30 mouse cellular contexts compared by ENCODE assay signal in the genomic region with DNA sequence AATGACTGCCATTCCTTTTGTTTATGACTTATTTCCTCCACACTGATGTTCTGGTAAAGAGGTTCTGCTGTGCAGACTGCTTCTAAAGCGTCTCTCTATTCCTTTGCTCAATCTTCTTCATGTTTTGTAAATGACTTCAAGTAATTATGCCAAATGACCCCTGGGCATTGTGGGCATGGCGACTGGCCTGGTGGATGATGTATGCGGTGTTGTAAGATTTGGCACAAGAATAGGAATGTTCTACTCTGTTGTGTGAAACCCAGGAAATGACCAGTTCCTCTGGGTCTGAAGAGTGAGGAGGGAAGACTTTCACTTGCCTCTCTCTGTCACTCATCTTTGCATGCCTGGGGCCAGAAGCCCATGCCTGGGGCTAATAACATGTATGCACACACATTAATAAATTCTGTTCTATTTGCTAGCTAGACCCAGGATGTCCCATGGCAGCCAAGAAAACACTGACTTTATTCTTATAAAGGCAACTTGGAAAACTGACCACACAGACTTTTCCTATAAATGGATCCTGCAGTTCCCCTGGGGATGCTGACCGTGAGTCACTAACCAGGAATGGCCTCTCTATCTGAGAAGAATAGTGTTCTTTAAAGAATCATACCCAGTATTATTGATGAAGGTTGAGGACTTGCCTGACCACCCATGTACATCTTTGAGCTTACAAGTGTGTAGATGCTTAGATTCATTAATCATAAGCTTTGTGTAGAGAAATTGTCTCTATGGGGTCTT. TPM values are rescaled to one million over a fixed set of nuclear protein-coding genes. Genes with fewer than 3 reads are reported as not detected.
DNase-seq lines count a peak whose midpoint lies in the region; ATAC-seq lines count a peak whose summit lies in the region.
"Had no signal": no experiment of that assay in that cellular context is flagged by ENCODE, and none has a peak within 500 bp of the region (broad histone marks: within the 10 kb centered on the region; RNA-seq: fewer than 3 reads in every experiment).

No protein-coding gene starts in this region.

- no peaks in the 10 kb centered on the region for H3K4me1 ChIP-seq in heart, embryonic 12.5 days (replicated peaks)
- H3K4me1 ChIP-seq: hindbrain, embryonic 15.5 days; limb, embryonic 10.5 days; limb, embryonic 15.5 days; liver, embryonic 13.5 days; megakaryocyte, embryonic 14.5 days; midbrain, embryonic 13.5 days; neural tube, embryonic 15.5 days; stomach, embryonic 15.5 days had no signal

- H3K27me3 ChIP-seq in heart, embryonic 12.5 days (replicated peaks): no peaks in the 10 kb centered on the region
- H3K27me3 ChIP-seq: hindbrain, embryonic 15.5 days; limb, embryonic 15.5 days; liver, embryonic 13.5 days; megakaryocyte, embryonic 14.5 days; midbrain, embryonic 13.5 days; neural tube, embryonic 15.5 days; stomach, embryonic 15.5 days had no signal

- H3K4me3 ChIP-seq in heart, embryonic 12.5 days: no peak overlapping the region
- H3K4me3 ChIP-seq: hindbrain, embryonic 15.5 days; limb, embryonic 10.5 days; limb, embryonic 15.5 days; liver, embryonic 13.5 days; megakaryocyte, embryonic 14.5 days; midbrain, embryonic 13.5 days; neural tube, embryonic 15.5 days; stomach, embryonic 15.5 days had no signal

- H3K9ac ChIP-seq in heart, embryonic 12.5 days: no peak overlapping the region
- H3K9ac ChIP-seq: hindbrain, embryonic 15.5 days; limb, embryonic 15.5 days; liver, embryonic 13.5 days; midbrain, embryonic 13.5 days; neural tube, embryonic 15.5 days; stomach, embryonic 15.5 days had no signal

- H3K4me2 ChIP-seq in heart, embryonic 12.5 days: no peak overlapping the region
- H3K4me2 ChIP-seq: heart, embryonic 11.5 days; hindbrain, embryonic 15.5 days; limb, embryonic 15.5 days; liver, embryonic 13.5 days; midbrain, embryonic 13.5 days; neural tube, embryonic 15.5 days; stomach, embryonic 15.5 days had no signal

- H3K9me3 ChIP-seq in heart, embryonic 12.5 days (replicated peaks): no peaks in the 10 kb centered on the region
- H3K9me3 ChIP-seq: G1E; hindbrain, embryonic 15.5 days; limb, embryonic 10.5 days; limb, embryonic 15.5 days; liver, embryonic 13.5 days; megakaryocyte, embryonic 14.5 days; midbrain, embryonic 13.5 days; neural tube, embryonic 15.5 days; stomach, embryonic 15.5 days had no signal

- no peaks in the 10 kb centered on the region for H3K36me3 ChIP-seq in heart, embryonic 12.5 days
- H3K36me3 ChIP-seq: G1E; hindbrain, embryonic 15.5 days; limb, embryonic 10.5 days; limb, embryonic 15.5 days; liver, embryonic 13.5 days; midbrain, embryonic 13.5 days; neural tube, embryonic 15.5 days; stomach, embryonic 15.5 days had no signal

- WGBS in heart, embryonic 12.5 days: 76% methylated on average over 4 of the region's 4 CpGs

- H3K27ac ChIP-seq in heart, embryonic 12.5 days (ENCODE audit: poor library complexity, severe bottlenecking): no peak overlapping the region
- H3K27ac ChIP-seq: hindbrain, embryonic 15.5 days; kidney, postnatal 0 days; limb, embryonic 10.5 days; limb, embryonic 15.5 days; liver, embryonic 13.5 days; midbrain, embryonic 13.5 days; neural tube, embryonic 15.5 days; stomach, embryonic 15.5 days had no signal

- ATAC-seq in heart, embryonic 12.5 days (ENCODE audit: insufficient number of reproducible peaks, low FRiP score): no peak
- ATAC-seq: activated CD4-positive, CD25-positive, alpha-beta regulatory T cell, adult 4 months; forebrain, embryonic 14.5 days; lung, postnatal 0 days; midbrain, embryonic 13.5 days had no signal

- peak; percentile 18 for DNase-seq in heart, postnatal 4 days
- DNase-seq in 3T3-L1 (ENCODE audit: low read depth, low spot score) (peak; percentile 95), NIH3T3 (ENCODE audit: low read depth) (peak; percentile 90)
- peak; percentile 68 for DNase-seq in gonadal fat pad, adult 2 months (ENCODE audit: low read depth)
- DNase-seq in embryo, embryonic 11 days: no peak
- DNase-seq in cerebellum, postnatal 4 days (ENCODE audit: low spot score in 2 of 2): no peak
- DNase-seq: cerebellum, adult 9-10 months; cerebellum, postnatal 36 days; gastrocnemius, postnatal 14 days; heart, adult 11 months; kidney, adult 18-20 months; liver, embryonic 13.5 days; lung, adult 18-20 months; retina, postnatal 1 day; right cerebral cortex, postnatal 25 days had no signal

RNA-seq across cellular contexts. Expression of gene Ptx3, which starts 10.7 kb away (rescaled TPM):
- 1 to 10 TPM; 3.7 to 4.3 TPM for total RNA-seq in heart, postnatal 4 days (2021)
- polyA plus RNA-seq in heart, embryonic 12.5 days (2016; fragmentation: Nextera tagmentation; extraction: Ambion mirVana): 8.1 and 8.6 TPM in 2 replicates
- 0.84 and 4.7 TPM in 2 replicates for polyA plus RNA-seq in gonadal fat pad, adult 2 months (2012; rRNA removed)
- total RNA-seq: monocyte, adult 5-6 weeks had no signal
- polyA plus RNA-seq: activated CD4-positive, CD25-positive, alpha-beta regulatory T cell, adult 4 months; G1E had no signal

Comparison
In these comparisons a context has a peak if more than half of its experiments do, and no peak if none do; other contexts are left out.
1. DNase-seq: peak in heart, postnatal 4 days (single experiment), 3T3-L1 (single experiment), NIH3T3 (single experiment) and gonadal fat pad, adult 2 months (single experiment); none in embryo, embryonic 11 days (single experiment) and cerebellum, postnatal 4 days (0 of 2).